Mouse (Mus musculus): ENCODE data around the gene 2410137M14Rik. TPM values are rescaled to one million over a fixed set of nuclear protein-coding genes. Genes with fewer than 3 reads are reported as not detected.

The 2410137M14Rik gene
- polyA plus RNA-seq, 1 experiment from 2014 or later = not detected

GRCm38 (mm10) chr17:36947051-36947819, 33.8 kb downstream of the 2410137M14Rik start:
- WGBS = under 1% methylated on average over 62 of the region's 62 CpGs
- Histone ChIP-seq H3K36me3 (peaks cover 9% of the 10 kb centered on the region; the same call in 1 of the 2 replicates), H3K27ac (no peak overlapping the region), H3K27me3 (peaks cover 50% of the 10 kb centered on the region), H3K4me1 (replicated peaks) (peaks cover 37% of the 10 kb centered on the region), H3K9me3 (replicated peaks) (no peaks in the 10 kb centered on the region), H3K9ac (peak overlapping the region; percentile 66), H3K4me2 (peak overlapping the region; percentile 99), H3K4me3 (peak overlapping the region; percentile 62)
- no peak for ATAC-seq (replicated peaks; ENCODE audit: insufficient number of reproducible peaks, insufficient read depth, low FRiP score, low read depth)

- no peak overlapping the region for H3K4me3 ChIP-seq
- H3K27me3 ChIP-seq = peaks cover 73% of the 10 kb centered on the region
- H3K36me3 ChIP-seq = peaks cover 7% of the 10 kb centered on the region; the same call in 1 of the 2 replicates
- no peak overlapping the region for H3K27ac ChIP-seq
- H3K4me1 ChIP-seq (replicated peaks) = peaks cover 27% of the 10 kb centered on the region
- no peak overlapping the region for H3K4me2 ChIP-seq
- WGBS = 25% methylated on average over 9 of the region's 9 CpGs
- ATAC-seq (replicated peaks; ENCODE audit: insufficient number of reproducible peaks, insufficient read depth, low FRiP score, low read depth) = no peak
- no peaks in the 10 kb centered on the region for H3K9me3 ChIP-seq (replicated peaks)
- no peak overlapping the region for H3K9ac ChIP-seq
Measured at GRCm38 (mm10) chr17:36944121-36944775, 36.8 kb downstream of the 2410137M14Rik start.

GRCm38 (mm10) chr17:36943691-36944090, 37.3 kb downstream of the 2410137M14Rik start:
- WGBS = 18% methylated on average over 5 of the region's 5 CpGs
- Histone ChIP-seq H3K9me3 (replicated peaks) (no peaks in the 10 kb centered on the region), H3K4me3 (peak overlapping the region; percentile 49), H3K4me2 (peak overlapping the region; percentile 84), H3K36me3 (0 out of 2 replicates have a peak, but pooled peaks cover 1% of the 10 kb centered on the region), H3K4me1 (replicated peaks) (peaks cover 27% of the 10 kb centered on the region), H3K9ac (no peak overlapping the region), H3K27me3 (peaks cover 73% of the 10 kb centered on the region), H3K27ac (no peak overlapping the region)
- no peak for ATAC-seq (replicated peaks; ENCODE audit: insufficient number of reproducible peaks, insufficient read depth, low FRiP score, low read depth)

- Histone ChIP-seq H3K9ac (peak within 1 kb of the TSS; percentile 31), H3K4me1 (replicated peaks) (peaks cover 27% of the 10 kb centered on the region), H3K4me3 (peak within 1 kb of the TSS; percentile 49), H3K27me3 (peaks cover 73% of the 10 kb centered on the region), H3K27ac (no peak within 1 kb of the TSS), H3K9me3 (replicated peaks) (no peaks in the 10 kb centered on the region), H3K4me2 (peak within 1 kb of the TSS; percentile 84), H3K36me3 (no peaks in the 10 kb centered on the region)
- 0 out of 2 replicates have a peak, but pooled peaks have one; percentile 14 for ATAC-seq (replicated peaks; ENCODE audit: insufficient number of reproducible peaks, insufficient read depth, low FRiP score, low read depth)
- 2% methylated on average over 59 of the region's 59 CpGs for WGBS
Measured at GRCm38 (mm10) chr17:36942791-36943471, 38.1 kb downstream of the 2410137M14Rik start, which contains the start of gene Rnf39. Gene Rnf39 (plus strand): TSS chr17:36942918.

GRCm38 (mm10) chr17:36942391-36942790, 38.6 kb downstream of the 2410137M14Rik start:
- no peak overlapping the region for H3K9ac ChIP-seq
- WGBS = 24% methylated on average over 10 of the region's 10 CpGs

GRCm38 (mm10) chr17:36938056-36938455, 43.0 kb downstream of the 2410137M14Rik start:
- no peak overlapping the region for H3K9ac ChIP-seq
- H3K9me3 ChIP-seq (replicated peaks) = no peaks in the 10 kb centered on the region
- no peak overlapping the region for H3K4me2 ChIP-seq
- H3K4me1 ChIP-seq (replicated peaks) = peaks cover 9% of the 10 kb centered on the region
- ATAC-seq (replicated peaks; ENCODE audit: insufficient number of reproducible peaks, insufficient read depth, low FRiP score, low read depth) = no peak
- H3K36me3 ChIP-seq = no peaks in the 10 kb centered on the region
- H3K27ac ChIP-seq = no peak overlapping the region
- H3K27me3 ChIP-seq = peaks cover 43% of the 10 kb centered on the region
- H3K4me3 ChIP-seq = no peak overlapping the region
- 62% methylated on average over 2 of the region's 2 CpGs for WGBS

More at GRCm38 (mm10) chr17:36942391-36942790, 38.6 kb downstream of the 2410137M14Rik start:
- peak overlapping the region; percentile 49 for H3K4me3 ChIP-seq
- H3K9me3 ChIP-seq (replicated peaks) = no peaks in the 10 kb centered on the region
- H3K4me2 ChIP-seq = peak overlapping the region; percentile 84
- peaks cover 72% of the 10 kb centered on the region for H3K27me3 ChIP-seq
- H3K4me1 ChIP-seq (replicated peaks) = peaks cover 23% of the 10 kb centered on the region
- ATAC-seq (replicated peaks; ENCODE audit: insufficient number of reproducible peaks, insufficient read depth, low FRiP score, low read depth) = peak; percentile 62; the same call in 1 of the 2 replicates
- H3K27ac ChIP-seq = no peak overlapping the region
- no peaks in the 10 kb centered on the region for H3K36me3 ChIP-seq

- Histone ChIP-seq H3K9ac (no peak overlapping the region), H3K4me3 (no peak overlapping the region), H3K4me2 (no peak overlapping the region), H3K27me3 (peaks cover 7% of the 10 kb centered on the region), H3K4me1 (replicated peaks) (peaks cover 4% of the 10 kb centered on the region), H3K27ac (no peak overlapping the region), H3K9me3 (replicated peaks) (no peaks in the 10 kb centered on the region), H3K36me3 (no peaks in the 10 kb centered on the region)
- no peak for ATAC-seq (replicated peaks; ENCODE audit: insufficient number of reproducible peaks, insufficient read depth, low FRiP score, low read depth)
- 23% methylated on average over 2 of the region's 2 CpGs for WGBS
Measured at GRCm38 (mm10) chr17:36931806-36932205, 49.2 kb downstream of the 2410137M14Rik start.

- H3K4me2 ChIP-seq = no peak overlapping the region
- ATAC-seq (replicated peaks; ENCODE audit: insufficient number of reproducible peaks, insufficient read depth, low FRiP score, low read depth) = no peak
- H3K4me1 ChIP-seq (replicated peaks) = peaks cover 4% of the 10 kb centered on the region
- no peaks in the 10 kb centered on the region for H3K36me3 ChIP-seq
- H3K27ac ChIP-seq = no peak overlapping the region
- no peak overlapping the region for H3K4me3 ChIP-seq
- 66% methylated on average over 4 of the region's 4 CpGs for WGBS
- H3K27me3 ChIP-seq = peaks cover 3% of the 10 kb centered on the region; the same call in 1 of the 2 replicates
- H3K9me3 ChIP-seq (replicated peaks) = no peaks in the 10 kb centered on the region
- no peak overlapping the region for H3K9ac ChIP-seq
Measured at GRCm38 (mm10) chr17:36931130-36931529, 49.9 kb downstream of the 2410137M14Rik start.

GRCm38 (mm10) chr17:36930233-36930632, 50.8 kb downstream of the 2410137M14Rik start:
- no peak overlapping the region for H3K4me3 ChIP-seq
- peaks cover 4% of the 10 kb centered on the region for H3K4me1 ChIP-seq (replicated peaks)
- no peaks in the 10 kb centered on the region; the same call in 1 of the 2 replicates for H3K27me3 ChIP-seq
- 50% methylated on average over 6 of the region's 6 CpGs for whole genome bisulfite sequencing
- H3K36me3 ChIP-seq = no peaks in the 10 kb centered on the region
- H3K9ac ChIP-seq = no peak overlapping the region
- no peak for ATAC-seq (replicated peaks; ENCODE audit: insufficient number of reproducible peaks, insufficient read depth, low FRiP score, low read depth)
- H3K27ac ChIP-seq = no peak overlapping the region
- H3K4me2 ChIP-seq = no peak overlapping the region
- H3K9me3 ChIP-seq (replicated peaks) = no peaks in the 10 kb centered on the region

- no peak for ATAC-seq (replicated peaks; ENCODE audit: insufficient number of reproducible peaks, insufficient read depth, low FRiP score, low read depth)
- Histone ChIP-seq H3K9ac (no peak overlapping the region), H3K4me2 (no peak overlapping the region), H3K4me1 (replicated peaks) (peaks cover 4% of the 10 kb centered on the region), H3K9me3 (replicated peaks) (no peaks in the 10 kb centered on the region), H3K27ac (no peak overlapping the region), H3K36me3 (no peaks in the 10 kb centered on the region), H3K4me3 (no peak overlapping the region), H3K27me3 (no peaks in the 10 kb centered on the region; the same call in 1 of the 2 replicates)
- WGBS = 72% methylated on average over 12 of the region's 12 CpGs
Measured at GRCm38 (mm10) chr17:36929236-36929932, 51.7 kb downstream of the 2410137M14Rik start.

Measured in heart, embryonic 15.5 days (tissue).